Mouse (Mus musculus) central nervous system, embryonic 18 days (tissue): ENCODE results near the gene Gm2237. TPM values are rescaled to one million over a fixed set of nuclear protein-coding genes. Genes with fewer than 3 reads are reported as not detected.

Experiments
- polyA plus RNA-seq: library from polyadenylated mRNA; depleted of rRNA; stranded (reverse); fragments of >200 nt; gene quantifications from 2 replicates; pipeline ENCODE4 v1.2.3, GENCODE M21; 2012; rRNA removed

Gm2237 gene
- 22.5 and 56.8 TPM in 2 replicates for polyA plus RNA-seq

GRCm38 (mm10) chr14:19584804-19585667 is at the start of gene Gm2237:
Gene Gm2237 (minus strand): TSS chr14:19585135.

GRCm38 (mm10) chr14:19602481-19602880 is 17.5 kb upstream of the Gm2237 start, which contains the start of gene Gm5458:
Gene Gm5458 (minus strand): TSS chr14:19602581.

GRCm38 (mm10) chr14:19549863-19550262 is 35.1 kb downstream of the Gm2237 start, which contains the start of gene Gm2244:
Gene Gm2244 (minus strand): TSS chr14:19549963.

Other genes with a start within 250 kb of the Gm2237 start
- 0.31 TPM in 1 of 2 replicates, not detected in the other for gene Gm21738, start 166.2 kb downstream of the Gm2237 start, polyA plus RNA-seq
- 0.10 and 0.33 TPM in 2 replicates for gene Gm2244, start 35.2 kb downstream of the Gm2237 start, polyA plus RNA-seq
- gene Gm5458, start 17.4 kb upstream of the Gm2237 start, polyA plus RNA-seq = 0.11 TPM in 1 of 2 replicates, not detected in the other
- 11.8 and 12.8 TPM in 2 replicates for gene Nid2, start 166.1 kb upstream of the Gm2237 start, polyA plus RNA-seq
- gene Rtraf, start 238.7 kb upstream of the Gm2237 start, polyA plus RNA-seq = 97.5 and 106 TPM in 2 replicates